Mouse (Mus musculus): ENCODE measurements around the gene Slc22a6.

Gene Slc22a6

DNA sequence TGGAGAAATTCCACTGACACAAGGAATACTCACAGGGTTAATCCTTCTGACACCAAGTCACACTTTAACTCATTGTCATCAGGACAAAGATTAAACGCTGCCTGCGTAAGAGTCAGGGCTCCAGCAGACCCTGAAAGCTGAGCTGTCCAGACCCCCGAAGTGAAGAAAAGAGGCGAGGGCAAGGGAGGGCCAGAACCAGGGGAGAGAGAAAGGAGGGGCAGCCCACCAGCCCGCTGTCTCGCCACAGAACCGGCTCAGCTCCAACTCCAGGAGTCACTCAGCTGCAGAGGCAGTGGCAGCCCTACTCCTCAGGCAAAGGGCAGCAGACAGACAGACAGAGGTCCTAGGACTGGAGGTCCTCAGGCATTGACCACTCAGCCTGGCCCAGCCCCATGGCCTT lies at the start of gene Slc22a6:
Gene Slc22a6, plus strand, starts transcription at position 136 of the 400 bp plus-strand sequence.
- DNase-seq (ENCODE audit: low spot score in 2 of 2): no peak

DNA sequence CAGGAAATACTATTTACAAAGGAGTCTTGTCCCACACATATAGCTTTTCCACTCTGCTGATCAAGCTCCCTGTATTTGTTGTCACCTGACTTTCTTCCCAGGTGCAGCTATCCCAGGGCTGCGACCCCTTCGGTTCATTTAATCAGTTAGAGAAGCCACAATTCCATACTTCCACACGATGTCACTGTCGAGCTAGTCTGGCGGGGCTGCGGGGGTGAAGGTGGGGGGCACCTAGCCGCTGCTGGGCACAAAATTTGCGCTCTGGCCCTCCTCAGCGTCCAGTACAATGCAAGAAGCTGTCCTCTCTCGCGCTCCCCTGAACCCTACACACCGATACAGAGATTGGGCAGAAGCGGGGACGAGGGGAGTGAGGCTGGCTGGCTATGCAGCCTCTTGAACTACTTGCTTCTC lies 48.4 kb upstream of the Slc22a6 start:
- DNase-seq (ENCODE audit: low spot score in 2 of 2): no peak

DNA sequence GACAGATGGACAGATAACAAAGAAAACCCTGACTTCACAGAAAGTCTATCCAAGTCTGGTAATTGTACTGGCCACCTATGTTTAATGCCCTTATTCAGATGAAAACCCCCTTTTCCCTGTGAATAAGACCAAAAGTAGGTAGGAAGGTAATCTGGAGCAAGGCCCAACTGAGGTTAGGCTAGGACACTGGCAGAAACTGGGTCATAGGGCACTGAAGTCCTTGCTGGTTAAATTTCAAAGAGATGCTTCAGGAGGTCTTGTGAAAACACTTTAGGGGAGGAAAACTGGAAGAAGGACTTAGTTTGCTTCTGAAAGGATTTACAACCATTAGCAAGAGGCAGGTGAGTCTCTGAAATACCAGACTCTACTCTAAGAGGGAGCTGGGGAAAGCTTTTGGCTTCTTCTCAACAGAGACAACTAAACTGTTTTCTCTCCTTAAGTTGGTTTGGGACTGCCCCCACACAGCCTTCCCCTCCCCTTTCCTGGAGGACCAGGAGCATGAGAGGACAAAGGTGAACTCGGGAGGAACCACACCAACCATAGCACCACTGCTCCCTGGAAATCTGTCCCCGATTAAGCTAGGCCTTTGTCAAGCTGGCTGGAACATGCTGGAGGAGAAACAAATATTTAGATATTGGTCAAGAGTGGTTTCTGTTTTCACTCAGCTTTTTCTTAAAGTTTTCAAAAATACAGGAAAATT lies 47.3 kb upstream of the Slc22a6 start:
- no peak for DNase-seq (ENCODE audit: low spot score in 2 of 2)

DNA sequence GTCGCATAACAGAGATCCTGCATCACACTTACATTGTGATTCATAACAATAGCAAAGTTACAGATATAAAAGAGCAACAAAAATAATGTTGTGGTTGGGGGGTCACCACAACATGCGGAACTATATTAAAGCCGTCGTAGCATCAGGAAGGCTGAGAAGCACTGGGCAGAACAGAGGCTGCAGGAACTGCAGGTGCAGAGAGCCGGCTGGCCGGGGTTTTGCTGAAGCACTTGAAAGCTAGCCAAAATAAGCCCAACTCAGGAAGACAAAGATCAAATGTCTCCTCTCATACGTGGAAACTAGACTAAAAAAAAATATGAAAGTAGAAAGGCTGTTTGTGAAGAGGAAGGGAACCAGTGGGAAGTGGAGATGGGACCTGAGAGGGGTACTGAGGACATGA lies 46.1 kb upstream of the Slc22a6 start:
- DNase-seq (ENCODE audit: low spot score in 2 of 2): peak; percentile 6 to 39

DNA sequence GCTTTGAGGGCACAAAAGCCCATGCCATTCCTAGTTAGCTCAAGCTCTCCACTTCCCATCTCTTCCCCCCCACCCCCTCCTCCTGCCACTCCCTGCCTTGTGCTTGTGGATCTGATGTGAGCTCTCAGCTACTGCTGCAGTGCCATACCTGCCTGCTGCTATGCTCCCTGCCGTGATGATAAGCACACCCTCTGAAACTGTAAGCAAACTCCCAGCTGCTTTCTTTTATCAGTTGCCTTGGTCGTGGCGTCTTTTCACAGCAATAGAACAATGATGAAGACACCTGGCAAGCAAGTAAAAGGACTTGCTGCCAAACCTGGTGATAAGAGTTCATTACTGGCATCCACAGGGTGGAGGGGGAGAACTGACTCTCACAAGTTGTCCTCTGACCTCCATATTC lies 45.4 kb upstream of the Slc22a6 start:
- no peak for DNase-seq (ENCODE audit: low spot score in 2 of 2)

DNA sequence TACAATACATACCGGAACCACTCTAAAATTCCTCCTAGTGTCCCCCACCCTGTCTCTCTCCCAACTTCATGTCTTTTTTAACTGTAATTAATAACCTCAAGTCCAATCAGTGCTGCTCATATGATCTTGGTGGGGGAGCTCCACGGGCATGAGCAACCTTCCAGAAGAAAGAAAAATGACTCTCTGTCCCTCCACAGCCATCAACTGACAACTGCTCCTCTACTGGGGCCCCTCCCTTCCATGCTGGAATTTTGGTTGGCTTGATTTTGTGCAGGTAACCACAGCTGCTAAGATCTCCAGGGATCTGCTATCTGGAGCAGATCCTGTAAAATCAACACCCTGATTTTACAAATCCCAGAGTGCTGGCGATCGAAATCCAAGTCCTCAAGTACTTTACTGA lies 40.4 kb upstream of the Slc22a6 start:
- no peak for DNase-seq (ENCODE audit: low spot score in 2 of 2)

DNA sequence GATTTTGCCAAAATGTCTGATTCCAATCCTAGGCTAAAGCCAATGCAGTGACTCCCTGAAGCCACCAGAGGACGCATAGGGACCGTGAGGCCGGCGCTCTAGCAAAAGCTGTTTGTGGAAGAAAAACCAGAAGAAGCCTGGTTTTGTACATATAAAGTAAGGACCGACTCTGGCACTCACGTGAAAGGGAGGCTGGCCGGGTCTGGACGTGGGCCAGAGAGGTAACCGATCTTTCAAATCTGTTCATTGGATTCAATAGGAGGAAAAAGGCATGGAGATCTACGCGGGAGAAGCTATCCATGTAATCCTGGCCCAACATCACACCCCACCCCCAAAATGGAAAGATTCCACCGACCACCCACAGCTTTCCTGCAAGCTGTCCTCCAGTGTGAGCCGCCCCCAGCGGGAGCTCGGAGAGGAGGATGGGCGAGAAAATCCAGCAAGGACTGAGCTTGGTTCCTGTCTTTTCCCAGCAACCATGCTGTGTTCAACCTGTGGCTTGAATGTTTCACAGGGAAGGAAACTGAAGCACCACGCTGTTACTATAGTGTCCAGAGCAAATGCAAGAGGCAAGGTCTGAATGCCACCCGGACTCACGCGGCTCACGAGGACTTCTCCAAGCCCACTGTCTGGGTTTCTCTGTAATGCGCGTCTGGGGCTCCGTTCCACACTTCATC lies 39.4 kb upstream of the Slc22a6 start:
- peak in 1 of 2 experiments; percentile 19 for DNase-seq (ENCODE audit: low spot score in 2 of 2)

DNA sequence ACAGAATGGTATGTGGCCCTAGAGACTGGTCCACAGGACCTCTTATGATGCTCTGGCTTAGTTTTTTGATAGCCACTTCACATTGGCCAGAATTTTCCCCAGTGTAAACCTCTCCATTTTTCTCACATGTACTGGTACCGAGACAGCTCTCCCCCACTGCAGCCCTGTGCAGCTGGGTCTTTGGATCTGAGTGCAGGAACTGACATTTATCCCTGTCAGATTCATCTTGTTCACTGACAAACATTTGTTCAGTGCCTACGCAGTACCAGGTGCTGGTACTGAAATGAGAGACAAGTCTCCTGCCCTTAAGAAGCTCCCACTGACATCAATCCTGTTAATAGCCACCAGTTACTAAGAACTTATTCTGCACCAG lies 38.9 kb upstream of the Slc22a6 start:
- no peak for DNase-seq (ENCODE audit: low spot score in 2 of 2)

DNA sequence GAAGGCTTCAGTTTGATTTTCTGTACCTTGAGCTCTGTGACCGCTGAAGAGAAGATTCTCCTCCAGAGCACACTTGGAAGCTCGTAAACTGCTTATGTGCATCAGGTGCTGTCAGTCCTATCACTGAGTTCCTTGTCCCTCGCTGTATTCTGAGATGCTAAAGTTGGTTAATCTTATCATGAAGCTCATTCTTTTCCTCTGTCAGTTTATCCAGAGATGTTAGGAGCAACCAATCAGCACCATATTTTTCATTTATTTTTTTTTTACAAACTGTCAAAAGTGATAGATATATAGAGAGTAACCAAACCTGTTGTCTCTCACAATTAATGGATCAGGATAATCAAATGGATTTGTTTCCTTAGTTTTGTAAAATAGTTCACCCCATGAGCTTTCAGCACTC lies 32.5 kb upstream of the Slc22a6 start:
- no peak for DNase-seq (ENCODE audit: low spot score in 2 of 2)

DNA sequence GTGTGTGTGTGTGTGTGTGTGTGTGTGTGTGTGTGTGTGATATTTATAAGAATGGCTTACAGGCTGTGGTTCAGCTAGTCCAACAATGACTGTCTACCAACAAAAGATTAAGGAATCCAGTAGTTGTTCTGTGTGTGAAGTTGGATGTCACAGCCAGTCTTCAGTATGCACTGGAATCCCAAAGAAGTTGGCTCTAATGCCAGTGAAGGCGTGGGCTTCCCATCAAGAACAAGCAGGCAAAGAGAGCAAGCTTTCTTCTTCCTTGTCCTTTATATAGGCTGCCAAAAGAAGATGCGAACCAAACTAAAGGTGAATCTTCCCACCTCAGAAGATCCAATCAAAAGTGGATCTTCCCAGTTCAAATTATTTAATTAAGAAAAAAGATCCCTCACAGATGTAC lies 31.9 kb upstream of the Slc22a6 start:
- DNase-seq (ENCODE audit: low spot score in 2 of 2): no peak

DNA sequence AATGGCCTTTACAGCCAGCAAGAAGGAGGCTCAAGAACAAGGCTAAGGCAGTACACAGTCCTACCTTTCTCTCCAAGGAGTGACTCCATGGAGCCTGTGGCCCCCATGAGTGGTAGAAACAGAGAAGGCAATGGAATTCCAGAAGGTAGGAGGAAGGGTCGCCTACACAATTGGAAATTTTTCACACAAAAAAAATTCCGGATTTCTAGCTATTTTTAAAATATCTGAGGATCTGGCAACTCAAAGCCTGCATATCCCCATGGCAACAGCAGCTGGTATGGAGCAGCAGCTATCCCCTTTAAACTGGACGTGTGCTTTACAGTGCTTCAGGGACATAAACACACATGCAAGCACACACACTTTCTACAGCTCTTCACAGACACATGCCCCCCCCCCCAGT lies 31.5 kb upstream of the Slc22a6 start:
- DNase-seq (ENCODE audit: low spot score in 2 of 2): no peak

DNA sequence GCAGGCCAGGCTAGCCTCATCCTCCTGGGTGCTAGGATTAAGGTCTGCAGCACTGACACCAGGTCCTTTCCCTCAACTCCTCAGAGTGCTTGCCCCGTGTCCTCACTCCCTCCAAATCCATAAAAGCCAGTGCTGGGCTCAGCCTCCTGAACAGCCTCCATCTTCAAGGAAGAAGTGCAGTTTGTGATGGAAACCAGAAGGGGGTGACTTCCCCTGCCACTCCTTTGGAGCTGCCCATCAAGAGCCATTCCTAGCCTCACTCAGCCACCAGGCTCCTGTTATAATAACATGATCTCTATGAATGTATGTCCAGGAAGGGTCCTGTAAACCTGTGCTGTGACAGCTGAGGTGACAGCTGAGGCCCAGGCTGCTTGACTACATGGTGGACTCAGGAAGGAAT lies 30.5 kb upstream of the Slc22a6 start:
- DNase-seq (ENCODE audit: low spot score in 2 of 2): no peak

DNA sequence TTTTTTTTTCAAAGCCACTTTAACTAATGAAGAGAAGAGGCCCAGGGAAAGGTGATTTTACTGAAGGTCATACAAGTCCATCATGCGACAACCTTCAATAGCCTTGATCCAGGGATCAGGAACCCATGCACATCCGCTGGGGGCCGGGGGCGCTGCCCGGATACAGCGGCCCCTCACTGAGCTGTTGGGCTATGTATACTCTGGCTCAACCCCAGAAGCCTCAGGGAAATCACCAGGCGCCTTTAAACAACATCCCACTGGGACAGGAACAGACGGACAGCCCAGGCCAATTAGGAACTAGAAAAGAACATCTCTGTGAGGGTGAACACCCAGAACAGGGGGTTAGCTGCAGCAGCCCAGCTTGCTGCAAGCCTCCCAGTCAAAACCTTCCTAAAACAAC lies 26.9 kb upstream of the Slc22a6 start, which contains the start of gene Slc22a8:
Gene Slc22a8, plus strand, starts transcription at position 301 of the 400 bp plus-strand sequence.
- DNase-seq (ENCODE audit: low spot score in 2 of 2): no peak

DNA sequence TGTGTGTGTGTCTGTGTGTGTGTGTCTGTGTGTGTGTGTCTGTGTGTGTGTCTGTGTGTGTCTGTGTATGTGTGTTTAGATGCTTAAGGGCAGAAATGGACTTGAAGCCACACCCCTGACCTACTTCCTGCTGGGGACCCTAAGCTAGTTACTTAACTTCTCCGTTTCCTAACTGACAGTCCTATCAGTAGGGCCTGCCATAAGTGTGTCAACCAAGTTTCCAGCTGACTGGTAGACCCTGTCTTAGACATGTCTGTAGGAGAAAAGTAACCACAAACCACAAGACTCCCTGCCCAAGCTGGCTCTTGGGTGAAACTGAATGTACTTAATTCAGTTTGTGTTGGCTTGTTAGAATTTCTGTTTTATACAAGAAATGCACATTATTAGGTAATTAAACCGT lies 25.7 kb upstream of the Slc22a6 start:
- no peak for DNase-seq (ENCODE audit: low spot score in 2 of 2)

DNA sequence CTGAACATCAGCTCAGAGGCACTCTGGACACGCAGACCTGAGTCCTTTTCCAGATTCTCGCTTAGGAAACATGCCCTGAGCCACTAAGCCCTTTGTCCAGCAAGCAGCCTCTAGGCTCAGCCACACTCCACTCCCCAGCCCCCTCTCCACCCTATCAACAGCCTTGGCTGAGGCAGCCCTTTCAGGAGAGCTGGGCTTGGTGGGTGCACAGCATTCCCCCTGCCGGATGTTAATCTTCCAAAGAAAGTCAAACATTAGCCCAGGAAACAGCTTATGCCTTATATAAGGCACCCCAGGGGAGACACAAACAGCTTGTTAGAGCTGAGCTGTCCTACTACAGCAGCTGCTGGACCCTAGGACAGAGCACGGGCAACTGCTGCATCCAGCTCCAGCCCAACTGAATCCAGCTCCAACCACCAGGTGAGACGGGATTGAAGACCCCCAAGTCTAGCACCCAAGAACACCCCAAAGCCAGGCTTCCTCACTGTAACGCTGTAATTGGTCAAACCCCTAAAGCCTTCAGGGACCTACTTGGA lies 24.9 kb upstream of the Slc22a6 start:
- no peak for DNase-seq (ENCODE audit: low spot score in 2 of 2)

DNA sequence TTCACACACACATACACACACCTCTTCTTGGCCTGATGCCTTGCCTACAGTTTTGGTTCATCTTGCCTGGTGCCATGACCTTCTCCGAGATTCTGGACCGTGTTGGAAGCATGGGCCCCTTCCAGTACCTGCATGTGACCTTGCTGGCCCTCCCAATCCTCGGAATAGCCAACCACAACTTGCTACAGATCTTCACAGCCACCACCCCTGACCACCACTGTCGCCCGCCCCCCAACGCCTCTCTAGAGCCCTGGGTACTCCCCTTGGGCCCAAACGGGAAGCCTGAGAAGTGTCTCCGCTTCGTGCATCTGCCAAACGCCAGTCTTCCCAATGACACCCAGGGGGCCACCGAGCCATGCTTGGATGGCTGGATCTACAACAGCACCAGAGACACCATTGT lies 24.0 kb upstream of the Slc22a6 start:
- DNase-seq (ENCODE audit: low spot score in 2 of 2): no peak

DNA sequence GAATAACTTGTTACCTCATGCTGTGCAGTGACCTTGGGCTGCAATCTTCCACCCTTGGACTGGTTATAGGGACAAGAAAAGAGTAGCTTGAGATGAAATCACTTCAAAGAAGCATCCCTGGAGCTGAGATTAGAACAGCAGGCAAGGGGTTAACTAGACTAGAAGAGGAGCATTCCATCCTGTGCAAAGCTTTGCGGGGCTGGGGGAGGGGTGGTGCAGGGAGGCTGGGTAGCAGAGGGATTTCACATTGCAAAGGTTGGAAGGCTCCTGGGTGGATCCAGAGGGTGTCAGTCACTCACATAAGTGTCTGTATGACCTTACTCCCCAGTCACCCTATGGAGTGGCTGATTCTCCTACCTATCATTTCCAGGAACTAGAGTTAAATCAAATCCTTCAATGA lies 23.3 kb upstream of the Slc22a6 start:
- no peak for DNase-seq (ENCODE audit: low spot score in 2 of 2)

DNA sequence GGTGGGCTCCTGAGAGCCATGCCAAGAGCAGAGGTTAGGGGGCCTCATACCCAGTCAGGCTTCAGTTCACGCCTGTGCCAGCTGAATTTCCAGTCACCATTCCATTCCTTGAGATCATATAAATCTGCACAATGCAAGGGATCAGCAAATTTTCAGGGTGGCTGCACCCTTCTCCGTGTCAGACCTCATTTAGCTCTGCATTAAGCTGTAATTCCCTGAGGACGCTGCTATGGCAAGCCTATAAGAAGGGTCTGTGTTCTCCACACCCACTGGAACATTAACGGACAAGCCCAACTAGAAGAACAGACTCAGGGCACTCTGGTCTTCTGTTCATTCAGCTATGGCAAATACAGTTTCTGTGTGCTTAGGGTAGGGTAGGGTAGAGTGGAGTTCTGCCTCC lies 20.6 kb upstream of the Slc22a6 start:
- DNase-seq (ENCODE audit: low spot score in 2 of 2): no peak

DNA sequence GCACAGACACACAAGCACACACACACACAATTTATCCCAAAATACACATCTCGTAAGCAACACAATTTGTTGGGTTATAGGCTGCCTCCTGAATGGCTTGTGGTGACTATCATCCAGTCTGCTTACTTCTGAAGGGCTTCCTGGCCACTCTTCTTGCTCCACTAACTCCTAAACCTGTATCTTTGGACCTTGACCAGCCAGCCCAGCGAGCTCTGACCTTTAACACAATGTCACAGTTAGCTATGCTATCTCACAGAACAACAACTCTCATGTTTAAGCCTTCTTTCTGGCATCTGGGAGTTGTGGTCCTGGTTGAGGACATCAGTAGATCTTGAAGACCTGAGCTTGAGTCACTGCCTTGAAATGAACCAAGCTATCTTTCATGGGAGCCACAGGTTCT lies 18.6 kb upstream of the Slc22a6 start:
- no peak for DNase-seq (ENCODE audit: low spot score in 2 of 2)

DNA sequence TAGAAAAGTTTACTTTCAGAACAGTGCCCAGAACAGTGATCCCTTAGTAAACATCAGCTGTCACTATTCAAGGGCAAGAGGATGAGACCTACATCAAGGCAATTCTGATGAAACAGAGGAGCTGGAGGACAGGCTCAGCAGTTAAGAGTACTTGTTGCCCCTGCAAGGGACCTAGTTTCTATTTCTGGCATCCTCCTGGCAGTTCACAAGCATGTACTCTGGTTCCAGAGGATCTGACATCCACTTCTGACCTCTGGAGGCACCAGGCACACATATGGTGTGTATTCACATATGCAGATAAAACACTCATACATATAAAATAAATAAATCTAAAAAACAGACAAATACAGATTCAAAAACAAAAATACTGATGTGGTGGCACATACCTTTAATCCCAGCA lies 15.9 kb upstream of the Slc22a6 start:
- DNase-seq (ENCODE audit: low spot score in 2 of 2): peak in 1 of 2 experiments; percentile 1

DNA sequence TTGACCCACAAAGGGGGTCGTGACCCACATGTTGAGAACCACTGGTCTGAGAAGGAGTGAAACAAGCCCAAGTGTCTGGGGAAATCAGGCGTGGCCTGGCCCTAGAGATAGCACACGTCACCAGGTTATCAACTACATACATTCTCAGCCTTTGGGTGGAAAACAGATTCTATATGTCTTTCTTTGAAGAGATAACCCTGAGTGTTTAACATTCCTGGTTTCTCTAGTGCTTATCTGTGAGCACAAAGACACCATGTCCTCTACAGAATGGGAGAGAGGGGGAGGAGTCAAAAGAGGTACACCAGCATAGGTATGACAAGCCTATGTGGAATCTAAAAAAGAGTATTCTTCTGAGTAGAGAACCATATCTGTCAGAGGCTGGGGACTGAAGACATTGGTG lies 14.9 kb upstream of the Slc22a6 start:
- DNase-seq (ENCODE audit: low spot score in 2 of 2): no peak

DNA sequence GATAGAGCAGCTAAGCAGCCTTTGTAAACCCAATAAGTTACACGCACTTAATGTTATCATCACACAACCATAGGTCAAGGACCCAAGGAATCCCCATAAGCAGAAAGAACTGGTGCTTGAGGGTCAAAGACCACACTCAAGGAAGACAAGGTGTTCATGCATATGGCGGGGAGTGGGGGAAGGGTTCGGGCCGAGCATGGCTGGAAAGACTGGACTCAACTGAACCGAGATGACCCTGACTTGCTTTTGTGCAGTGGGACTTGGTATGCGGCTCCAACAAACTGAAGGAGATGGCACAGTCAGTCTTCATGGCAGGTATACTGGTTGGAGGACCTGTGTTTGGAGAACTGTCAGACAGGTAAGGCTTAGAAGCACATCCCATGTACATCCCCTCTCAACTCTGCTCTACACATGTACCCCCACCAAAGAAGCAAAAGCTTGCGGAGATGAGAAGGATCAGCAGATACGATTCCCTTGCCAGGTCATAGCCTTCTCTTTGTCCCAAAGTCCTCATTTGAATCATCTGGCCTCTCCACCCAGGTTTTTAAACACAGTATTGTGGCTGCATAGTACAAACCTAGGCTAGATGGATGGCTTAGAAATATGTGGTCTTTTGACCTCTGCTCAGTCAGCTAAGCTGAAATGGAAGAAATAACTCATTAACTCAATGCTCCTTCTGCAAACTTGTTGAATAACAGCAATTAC lies 13.2 kb upstream of the Slc22a6 start:
- no peak for DNase-seq (ENCODE audit: low spot score in 2 of 2)

DNA sequence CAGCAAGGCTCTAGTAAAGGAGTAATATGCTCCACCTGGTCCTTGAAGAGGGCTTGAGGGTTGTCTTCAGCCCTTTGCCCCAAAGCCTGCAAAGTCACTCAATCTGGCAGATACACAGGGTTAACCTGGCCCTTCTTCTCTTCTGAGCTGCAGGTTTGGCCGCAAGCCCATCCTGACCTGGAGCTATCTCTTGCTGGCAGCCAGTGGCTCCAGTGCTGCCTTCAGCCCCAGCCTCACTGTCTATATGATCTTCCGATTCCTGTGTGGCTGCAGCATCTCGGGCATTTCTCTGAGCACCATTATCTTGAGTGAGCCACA lies 12.6 kb upstream of the Slc22a6 start:
- no peak for DNase-seq (ENCODE audit: low spot score in 2 of 2)
